In the genomic region with DNA sequence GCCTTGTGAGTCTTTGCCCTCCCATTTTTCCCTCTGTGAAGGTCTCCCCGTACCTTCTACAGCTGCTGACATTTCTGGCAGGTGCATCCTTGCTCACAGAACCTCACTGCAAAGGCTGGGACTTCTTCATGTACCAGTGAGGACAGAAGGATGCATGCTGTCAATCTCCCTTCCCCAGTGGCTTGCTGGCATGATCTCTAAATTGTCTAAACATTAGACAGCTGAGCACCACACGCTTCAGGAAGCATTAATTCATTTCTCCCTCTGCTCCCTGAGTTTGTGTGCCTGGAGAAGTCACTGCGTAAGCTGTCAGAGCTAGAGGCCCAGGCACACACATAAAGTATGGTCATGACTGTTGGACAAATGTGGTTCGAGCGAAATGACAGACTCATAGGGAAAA, we compare ENCODE assay signal across 16 mouse cellular contexts.
"Had no signal": no experiment of that assay in that cellular context is flagged by ENCODE, and none has a peak within 500 bp of the region (broad histone marks: within the 10 kb centered on the region; RNA-seq: fewer than 3 reads in every experiment).

No protein-coding gene starts in this region.

- H3K9ac ChIP-seq: liver, embryonic 13.5 days; midbrain, embryonic 15.5 days; neural tube, embryonic 13.5 days; stomach, embryonic 15.5 days had no signal

- H3K4me1 ChIP-seq: liver, embryonic 13.5 days; stomach, embryonic 15.5 days had no signal

- H3K27me3 ChIP-seq: liver, embryonic 13.5 days; midbrain, embryonic 15.5 days; neural tube, embryonic 13.5 days; stomach, embryonic 15.5 days had no signal

- H3K4me2 ChIP-seq: liver, embryonic 13.5 days; midbrain, embryonic 11.5 days; midbrain, embryonic 15.5 days; neural tube, embryonic 13.5 days; stomach, embryonic 15.5 days had no signal

- H3K9me3 ChIP-seq: liver, embryonic 13.5 days; midbrain, embryonic 15.5 days; stomach, embryonic 15.5 days had no signal

- ATAC-seq: midbrain, embryonic 15.5 days had no signal

- H3K4me3 ChIP-seq: liver, embryonic 13.5 days; midbrain, embryonic 15.5 days; myocyte; neural tube, embryonic 13.5 days; stomach, embryonic 15.5 days had no signal

- H3K27ac ChIP-seq: liver, embryonic 13.5 days; midbrain, embryonic 15.5 days; neural tube, embryonic 13.5 days; stomach, embryonic 15.5 days had no signal

- DNase-seq: kidney, adult 9 months; kidney, postnatal 14 days; kidney, postnatal 4 days; liver, embryonic 13.5 days; lung, adult 2 months; lung, postnatal 14 days; lung, postnatal 4 days; retina, postnatal 1 day; right cerebral cortex, postnatal 25 days; spleen, adult 18-20 months; thymus, postnatal 25 days had no signal

- H3K36me3 ChIP-seq: liver, embryonic 13.5 days; midbrain, embryonic 15.5 days; neural tube, embryonic 13.5 days; stomach, embryonic 15.5 days had no signal
